ENCODE assay signal across 19 mouse cellular contexts in the genomic region with DNA sequence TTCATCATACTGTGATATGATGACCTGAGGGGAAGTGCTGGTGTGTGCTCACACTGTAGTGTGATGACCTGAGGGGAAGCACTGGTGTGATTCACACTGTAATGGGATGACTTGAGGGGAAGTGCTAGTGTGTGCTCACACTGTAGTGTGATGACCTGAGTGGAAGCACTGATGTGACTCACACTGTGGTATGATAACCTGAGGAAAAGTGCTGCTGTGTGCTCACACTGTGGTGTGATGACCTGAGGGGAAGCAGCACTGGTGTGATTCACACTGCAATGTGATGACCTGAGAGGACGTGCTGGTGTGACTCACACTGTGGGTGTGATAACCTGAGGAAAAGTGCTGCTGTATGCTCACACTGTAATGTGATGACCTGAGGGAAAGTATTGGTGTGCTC.
"Had no signal": no experiment of that assay in that cellular context is flagged by ENCODE, and none has a peak within 500 bp of the region (broad histone marks: within the 10 kb centered on the region; RNA-seq: fewer than 3 reads in every experiment).

No protein-coding gene starts in this region.

- H3K4me1 ChIP-seq: midbrain, embryonic 12.5 days; midbrain, embryonic 15.5 days; neural tube, embryonic 12.5 days; neural tube, embryonic 15.5 days had no signal

- H3K27me3 ChIP-seq: liver, embryonic 13.5 days; midbrain, embryonic 12.5 days; midbrain, embryonic 15.5 days; neural tube, embryonic 12.5 days; neural tube, embryonic 15.5 days had no signal

- H3K27ac ChIP-seq: left cerebral cortex, adult 2 months; liver, embryonic 13.5 days; midbrain, embryonic 12.5 days; midbrain, embryonic 15.5 days; neural tube, embryonic 12.5 days; neural tube, embryonic 15.5 days had no signal

- H3K36me3 ChIP-seq: liver, embryonic 13.5 days; midbrain, embryonic 12.5 days; midbrain, embryonic 15.5 days; neural tube, embryonic 12.5 days; neural tube, embryonic 15.5 days had no signal

- H3K9ac ChIP-seq: liver, embryonic 13.5 days; midbrain, embryonic 12.5 days; midbrain, embryonic 15.5 days; neural tube, embryonic 12.5 days; neural tube, embryonic 15.5 days had no signal

- H3K4me3 ChIP-seq: left cerebral cortex, adult 2 months; liver, embryonic 13.5 days; midbrain, embryonic 12.5 days; midbrain, embryonic 15.5 days; neural tube, embryonic 12.5 days; neural tube, embryonic 15.5 days had no signal

- H3K9me3 ChIP-seq: liver, embryonic 13.5 days; midbrain, embryonic 12.5 days; midbrain, embryonic 15.5 days; neural tube, embryonic 12.5 days; neural tube, embryonic 15.5 days had no signal

- ATAC-seq: midbrain, embryonic 15.5 days had no signal

- DNase-seq: kidney, adult 18-20 months; kidney, postnatal 10 days; kidney, postnatal 36 days; layer of hippocampus, postnatal 36 days; liver, embryonic 13.5 days; lung, adult 2 months; lung, postnatal 14 days; lung, postnatal 4 days; right cerebral cortex, adult 18-20 months; right cerebral cortex, postnatal 14 days; spleen, adult 18-20 months; thymus, adult 2 months; thymus, postnatal 14 days; thymus, postnatal 4 days had no signal
